Mouse (Mus musculus): ENCODE results near the gene Ccdc9. TPM values are rescaled to one million over a fixed set of nuclear protein-coding genes. Genes with fewer than 3 reads are reported as not detected.

Ccdc9 gene
- polyA plus RNA-seq, 2 experiments = 4.2 to 24.7 TPM

GRCm38 (mm10) chr7:16324661-16325060 is 38.1 kb upstream of the Ccdc9 start:
- WGBS (ENCODE audit: insufficient replicate concordance) = 87% methylated on average over 7 of the region's 7 CpGs
- H3K4me1 ChIP-seq (replicated peaks; ENCODE audit: control insufficient read depth in 2 of 2, insufficient read depth in 2 of 2, low read length in 1 of 2) = peaks cover 3 to 4% of the 10 kb centered on the region in 2 experiments; a peak in 2 of 4 replicates
- peaks cover 23% of the 10 kb centered on the region for H3K36me3 ChIP-seq (replicated peaks; ENCODE audit: control insufficient read depth, insufficient read depth, low read depth)
- H3K9ac ChIP-seq (replicated peaks) = no peak overlapping the region
- H3K4me2 ChIP-seq (ENCODE audit: low read depth) = no peak overlapping the region
- TF ChIP-seq EP300 (IDR thresholded peaks at IDR 0.05; ENCODE audit: low read depth) (no peak), CTCF (IDR thresholded peaks at IDR 0.05; ENCODE audit: low read depth) (no peak)
- H3K9me3 ChIP-seq (ENCODE audit: control insufficient read depth, low read length) = no peaks in the 10 kb centered on the region
- H3K27me3 ChIP-seq (ENCODE audit: control insufficient read depth, insufficient read depth, low read length) = no peaks in the 10 kb centered on the region
- no peak overlapping the region for H3K4me3 ChIP-seq (ENCODE audit: insufficient read depth in 1 of 2, low read depth in 2 of 2, low read length in 2 of 2)
- ATAC-seq (ENCODE audit: insufficient read depth) (no peak), DNase-seq (ENCODE audit: low read depth in 3 of 3, low spot score in 3 of 3) (no peak)
- no peak overlapping the region for H3K27ac ChIP-seq

GRCm38 (mm10) chr7:16320479-16320878 is 33.9 kb upstream of the Ccdc9 start:
- Histone ChIP-seq H3K9me3 (ENCODE audit: control insufficient read depth, low read length) (no peaks in the 10 kb centered on the region), H3K27ac (no peak overlapping the region), H3K4me1 (replicated peaks; ENCODE audit: control insufficient read depth in 2 of 2, insufficient read depth in 2 of 2, low read length in 1 of 2) (peaks cover under 1 to 3% of the 10 kb centered on the region in 2 experiments; a peak in 3 of 4 replicates), H3K4me2 (ENCODE audit: low read depth) (no peak overlapping the region), H3K36me3 (replicated peaks; ENCODE audit: control insufficient read depth, insufficient read depth, low read depth) (no peaks in the 10 kb centered on the region; the same call in 1 of the 2 replicates), H3K9ac (replicated peaks) (no peak overlapping the region), H3K4me3 (ENCODE audit: insufficient read depth in 1 of 2, low read depth in 2 of 2, low read length in 2 of 2) (no peak overlapping the region), H3K27me3 (ENCODE audit: control insufficient read depth, insufficient read depth, low read length) (no peaks in the 10 kb centered on the region)
- DNase-seq (ENCODE audit: low read depth in 3 of 3, low spot score in 3 of 3) = no peak
- TF ChIP-seq EP300 (IDR thresholded peaks at IDR 0.05; ENCODE audit: low read depth) (no peak), CTCF (IDR thresholded peaks at IDR 0.05; ENCODE audit: low read depth) (no peak)
- ATAC-seq (ENCODE audit: insufficient read depth) = no peak
- WGBS (ENCODE audit: insufficient replicate concordance) = 72% methylated on average over 6 of the region's 6 CpGs

- 81% methylated on average over 4 of the region's 4 CpGs for WGBS (ENCODE audit: insufficient replicate concordance)
- H3K4me1 ChIP-seq (replicated peaks; ENCODE audit: control insufficient read depth in 2 of 2, insufficient read depth in 2 of 2, low read length in 1 of 2) = peaks cover 10 to 13% of the 10 kb centered on the region in 2 experiments
- H3K27me3 ChIP-seq (ENCODE audit: control insufficient read depth, insufficient read depth, low read length) = no peaks in the 10 kb centered on the region
- no peak overlapping the region for H3K9ac ChIP-seq (replicated peaks)
- DNase-seq (ENCODE audit: low read depth in 3 of 3, low spot score in 3 of 3) = no peak
- H3K4me2 ChIP-seq (ENCODE audit: low read depth) = no peak overlapping the region
- H3K4me3 ChIP-seq (ENCODE audit: insufficient read depth in 1 of 2, low read depth in 2 of 2, low read length in 2 of 2) = no peak overlapping the region
- ATAC-seq (ENCODE audit: insufficient read depth) = no peak
- no peak overlapping the region for H3K27ac ChIP-seq
- no peaks in the 10 kb centered on the region for H3K9me3 ChIP-seq (ENCODE audit: control insufficient read depth, low read length)
- TF ChIP-seq EP300 (IDR thresholded peaks at IDR 0.05; ENCODE audit: low read depth) (no peak), CTCF (IDR thresholded peaks at IDR 0.05; ENCODE audit: low read depth) (no peak)
- no peaks in the 10 kb centered on the region; the same call in 1 of the 2 replicates for H3K36me3 ChIP-seq (replicated peaks; ENCODE audit: control insufficient read depth, insufficient read depth, low read depth)
Observed at GRCm38 (mm10) chr7:16319216-16319615, 32.6 kb upstream of the Ccdc9 start.

GRCm38 (mm10) chr7:16317094-16317493 is 30.5 kb upstream of the Ccdc9 start:
- WGBS (ENCODE audit: insufficient replicate concordance) = 78% methylated on average over 14 of the region's 14 CpGs
- Histone ChIP-seq H3K4me3 (ENCODE audit: insufficient read depth in 1 of 2, low read depth in 2 of 2, low read length in 2 of 2) (no peak overlapping the region), H3K9me3 (ENCODE audit: control insufficient read depth, low read length) (no peaks in the 10 kb centered on the region), H3K27ac (no peak overlapping the region), H3K27me3 (ENCODE audit: control insufficient read depth, insufficient read depth, low read length) (peaks cover 6% of the 10 kb centered on the region), H3K9ac (replicated peaks) (no peak overlapping the region), H3K4me1 (replicated peaks; ENCODE audit: control insufficient read depth in 2 of 2, insufficient read depth in 2 of 2, low read length in 1 of 2) (peaks cover 24 to 28% of the 10 kb centered on the region in 2 experiments), H3K4me2 (ENCODE audit: low read depth) (no peak overlapping the region), H3K36me3 (replicated peaks; ENCODE audit: control insufficient read depth, insufficient read depth, low read depth) (no peaks in the 10 kb centered on the region; the same call in 1 of the 2 replicates)
- TF ChIP-seq EP300 (IDR thresholded peaks at IDR 0.05; ENCODE audit: low read depth) = no peak
- no peak for TF ChIP-seq CTCF (IDR thresholded peaks at IDR 0.05; ENCODE audit: low read depth)
- DNase-seq (ENCODE audit: low read depth in 3 of 3, low spot score in 3 of 3) = no peak
- ATAC-seq (ENCODE audit: insufficient read depth) = no peak

GRCm38 (mm10) chr7:16315222-16315759 is 28.7 kb upstream of the Ccdc9 start:
- WGBS (ENCODE audit: insufficient replicate concordance) = 43% methylated on average over 4 of the region's 4 CpGs
- Histone ChIP-seq H3K4me1 (replicated peaks; ENCODE audit: control insufficient read depth in 2 of 2, insufficient read depth in 2 of 2, low read length in 1 of 2) (peaks cover 34 to 36% of the 10 kb centered on the region in 2 experiments), H3K36me3 (replicated peaks; ENCODE audit: control insufficient read depth, insufficient read depth, low read depth) (no peaks in the 10 kb centered on the region; the same call in 1 of the 2 replicates), H3K4me2 (ENCODE audit: low read depth) (no peak overlapping the region), H3K27me3 (ENCODE audit: control insufficient read depth, insufficient read depth, low read length) (peaks cover 10% of the 10 kb centered on the region), H3K9me3 (ENCODE audit: control insufficient read depth, low read length) (no peaks in the 10 kb centered on the region), H3K4me3 (ENCODE audit: insufficient read depth in 1 of 2, low read depth in 2 of 2, low read length in 2 of 2) (no peak overlapping the region), H3K27ac (no peak overlapping the region), H3K9ac (replicated peaks) (no peak overlapping the region)
- no peak for DNase-seq (ENCODE audit: low read depth in 3 of 3, low spot score in 3 of 3)
- TF ChIP-seq EP300 (IDR thresholded peaks at IDR 0.05; ENCODE audit: low read depth) = no peak
- TF ChIP-seq CTCF (IDR thresholded peaks at IDR 0.05; ENCODE audit: low read depth) = no peak
- no peak for ATAC-seq (ENCODE audit: insufficient read depth)

Data from liver, embryonic 14.5 days (tissue).